Mouse (Mus musculus) olfactory bulb, adult 2 months (tissue): Measurements from ENCODE around the gene Plb1. TPM values are rescaled to one million over a fixed set of nuclear protein-coding genes. Genes with fewer than 3 reads are reported as not detected.
A peak's percentile ranks its signal among the peaks of the same experiment; 100 is the strongest.

Experiments used
- H3K27ac ChIP-seq: fragments of 200-500 bp; 2 replicates; pipeline ENCODE4 v1.5.1; 2012; ENCODE audit warnings: low read depth, low read length; ENCODE audit not compliant: insufficient read depth
- H3K4me1 ChIP-seq: fragments of 200-500 bp; 2 replicates; pipeline ENCODE4 v1.6.1; 2012; ENCODE audit warnings: low read length; ENCODE audit not compliant: control insufficient read depth, insufficient read depth
- H3K4me3 ChIP-seq: fragments of 200-500 bp; 2 replicates; pipeline ENCODE4 v1.5.1; 2012; ENCODE audit warnings: mild to moderate bottlenecking, low read depth, low read length, moderate library complexity; ENCODE audit not compliant: insufficient read depth
- CTCF ChIP-seq: fragments of 200-500 bp; IDR thresholded peaks from 2 replicates; pipeline ENCODE4 v1.5.1; 2012; ENCODE audit warnings: low read depth, mild to moderate bottlenecking, low read length, moderate library complexity; ENCODE audit not compliant: insufficient read depth
- POLR2A ChIP-seq: fragments of 200-500 bp; IDR thresholded peaks from 2 replicates; pipeline ENCODE4 v1.6.1; 2012; ENCODE audit warnings: mild to moderate bottlenecking, low read depth, low read length, moderate library complexity; ENCODE audit not compliant: insufficient read depth
- WGBS: fragments of 180-500 bp; shearing (Covaris S2); methylation state at CpG from one replicate; pipeline ENCODE4 v1.1.7; 2018; 5-methylcytosine and 5-hydroxymethylcytosine counted together
- polyA plus RNA-seq: library from polyadenylated mRNA; stranded (reverse); fragments of >200 nt; gene quantifications from 2 replicates; pipeline ENCODE4 v1.2.4, GENCODE M21; 2012; ENCODE audit warnings: low replicate concordance; ENCODE audit not compliant: missing spikeins, insufficient read depth, insufficient read length

The Plb1 gene
- polyA plus RNA-seq, 1 experiment = not detected

DNA sequence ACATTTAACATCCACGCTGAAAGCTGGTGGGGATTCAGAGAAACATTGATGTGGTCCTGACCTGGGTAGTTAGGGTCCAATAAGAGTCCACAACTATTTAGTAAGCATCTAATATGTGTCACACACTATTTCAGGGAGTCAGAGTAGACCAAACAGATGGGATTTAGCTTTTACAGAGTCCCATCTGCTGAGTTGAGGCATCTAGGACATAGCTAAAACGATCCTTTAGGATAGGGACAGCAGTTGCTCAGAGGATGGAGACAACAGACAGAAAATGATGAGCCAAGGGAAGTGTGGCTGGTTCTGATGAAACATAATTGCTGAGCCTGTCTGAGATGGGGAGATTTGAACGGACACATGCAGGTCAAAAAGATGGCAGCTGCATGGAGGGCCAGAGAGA, 106.3 kb downstream of the Plb1 start:
- WGBS = 85% methylated on average over 3 of the region's 3 CpGs
- TF ChIP-seq POLR2A (no peak), CTCF (no peak)
- Histone ChIP-seq H3K4me1 (peaks cover 11% of the 10 kb centered on the region), H3K27ac (no peak overlapping the region), H3K4me3 (no peak overlapping the region)

DNA sequence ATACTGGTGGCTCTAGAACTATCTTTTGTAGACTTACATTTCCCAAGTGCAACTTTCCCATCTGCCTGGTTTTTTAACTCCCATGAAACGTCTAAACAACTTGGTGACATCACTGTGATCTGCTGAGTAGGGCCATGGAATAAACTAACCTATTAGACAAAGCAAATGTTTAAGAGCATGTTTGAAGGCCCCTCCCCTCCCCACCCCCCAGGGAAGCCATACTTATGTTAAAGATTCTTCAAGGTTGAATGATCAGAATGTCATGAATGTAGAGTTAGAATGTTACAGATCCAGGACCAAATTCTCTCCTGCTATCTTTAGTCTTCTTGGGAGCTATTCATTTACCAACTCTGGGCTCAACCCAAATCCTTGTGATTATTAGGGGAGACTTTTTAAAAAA, 107.7 kb downstream of the Plb1 start:
- Histone ChIP-seq H3K4me3 (no peak overlapping the region), H3K4me1 (peaks cover 7% of the 10 kb centered on the region), H3K27ac (no peak overlapping the region)
- TF ChIP-seq CTCF = no peak
- no peak for TF ChIP-seq POLR2A
- WGBS = 58% methylated on average over 1 of the region's 1 CpGs

DNA sequence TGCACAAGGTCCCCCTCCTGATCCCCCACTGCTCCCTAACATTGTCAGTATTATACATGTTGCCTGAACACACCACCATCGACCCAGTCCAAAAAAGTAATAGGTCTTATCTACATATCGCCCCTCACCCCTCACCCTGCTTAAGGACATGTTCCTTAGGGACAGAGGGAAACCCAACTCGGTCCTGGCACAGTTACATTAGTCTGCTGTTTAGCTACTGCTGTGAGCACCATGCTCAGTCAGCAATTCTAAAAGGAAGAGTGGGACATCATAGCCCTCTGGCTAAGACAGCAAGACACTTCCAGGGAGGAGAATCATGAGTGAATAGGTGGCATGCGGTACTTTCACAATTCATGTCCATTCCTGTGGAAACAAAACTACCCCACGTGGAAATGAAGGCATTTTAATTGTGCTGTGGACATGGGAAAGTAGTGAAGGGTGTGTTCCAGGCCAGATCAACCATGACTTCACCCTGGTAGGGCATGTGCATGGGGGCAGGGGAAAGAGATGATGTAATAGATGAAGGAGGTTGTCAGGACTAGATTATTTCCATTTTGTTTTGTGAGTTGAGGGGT, 110.3 kb downstream of the Plb1 start:
- 74% methylated on average over 5 of the region's 5 CpGs for WGBS
- Histone ChIP-seq H3K4me3 (no peak overlapping the region), H3K4me1 (peaks cover 19% of the 10 kb centered on the region), H3K27ac (no peak overlapping the region)
- TF ChIP-seq POLR2A (no peak), CTCF (no peak)

DNA sequence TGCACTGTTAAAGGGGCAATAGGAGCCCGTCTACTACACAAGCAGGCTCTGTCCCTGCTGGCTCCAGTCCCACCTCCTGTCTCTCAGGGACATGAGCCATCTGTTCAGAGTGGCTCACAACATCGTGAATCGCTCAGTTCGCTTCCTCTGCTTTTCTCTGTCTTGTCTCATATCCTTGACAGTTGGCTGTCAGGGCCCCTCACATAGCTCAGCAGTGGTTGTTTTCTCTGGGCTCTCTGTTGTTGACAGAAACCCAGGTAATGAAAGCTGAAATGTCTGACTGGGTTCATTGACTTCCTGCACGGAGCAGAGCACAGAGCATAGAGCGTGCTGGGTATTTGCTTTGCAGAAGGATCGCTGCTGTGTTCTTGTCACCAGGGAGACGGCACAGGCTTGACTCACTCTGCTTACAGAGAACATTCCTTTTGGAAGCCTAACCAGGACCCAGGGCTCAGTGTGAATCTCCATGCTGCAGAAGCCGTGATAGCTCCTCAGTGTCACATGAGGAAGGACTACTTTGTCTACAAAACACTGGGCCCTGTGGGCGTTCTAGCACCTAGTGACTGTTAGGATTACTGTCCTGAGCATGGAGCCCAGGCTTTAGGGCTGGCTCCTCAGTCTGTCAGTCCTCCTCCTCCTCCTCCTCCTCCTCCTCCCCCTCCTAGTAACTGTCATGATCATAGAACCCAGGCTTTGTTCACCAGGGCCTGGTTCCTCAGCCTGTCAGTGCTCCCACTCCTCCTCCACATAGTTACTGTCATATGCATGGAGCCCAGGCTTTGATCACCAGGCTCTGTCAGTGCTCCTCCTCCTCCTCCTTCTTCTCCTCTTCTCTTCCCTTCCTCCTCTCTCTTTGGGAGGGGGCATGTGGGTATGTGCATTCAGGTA, 113.8 kb downstream of the Plb1 start:
- 21% methylated on average over 10 of the region's 10 CpGs for WGBS
- peaks cover 31% of the 10 kb centered on the region for H3K4me1 ChIP-seq
- no peak overlapping the region for H3K4me3 ChIP-seq
- TF ChIP-seq CTCF (no peak), POLR2A (no peak)
- H3K27ac ChIP-seq = peak overlapping the region; percentile 76

DNA sequence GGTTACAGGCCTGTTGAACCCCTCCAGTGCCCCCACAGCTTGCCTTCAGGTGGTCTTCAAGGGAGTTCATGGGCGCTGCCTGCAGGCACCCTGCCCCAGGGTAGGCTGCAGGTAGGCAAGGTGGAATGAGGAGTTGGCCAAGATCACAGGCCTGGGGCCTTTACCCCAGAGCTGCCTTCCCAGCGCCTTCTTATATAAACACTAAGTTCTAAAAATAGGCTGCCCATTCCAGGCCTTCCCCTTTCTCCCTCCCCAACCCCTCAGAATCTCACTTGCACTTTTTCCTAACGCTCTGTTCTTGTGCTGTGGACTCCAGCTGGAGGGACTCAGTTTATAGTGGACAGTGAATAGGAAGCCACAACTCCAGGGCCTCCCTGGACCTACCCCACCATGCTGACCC, 117.2 kb downstream of the Plb1 start:
- 65% methylated on average over 3 of the region's 3 CpGs for WGBS
- Histone ChIP-seq H3K4me3 (no peak overlapping the region), H3K27ac (peak overlapping the region; percentile 56; the same call in 1 of the 2 replicates), H3K4me1 (peaks cover 25% of the 10 kb centered on the region)
- TF ChIP-seq POLR2A (no peak), CTCF (no peak)

DNA sequence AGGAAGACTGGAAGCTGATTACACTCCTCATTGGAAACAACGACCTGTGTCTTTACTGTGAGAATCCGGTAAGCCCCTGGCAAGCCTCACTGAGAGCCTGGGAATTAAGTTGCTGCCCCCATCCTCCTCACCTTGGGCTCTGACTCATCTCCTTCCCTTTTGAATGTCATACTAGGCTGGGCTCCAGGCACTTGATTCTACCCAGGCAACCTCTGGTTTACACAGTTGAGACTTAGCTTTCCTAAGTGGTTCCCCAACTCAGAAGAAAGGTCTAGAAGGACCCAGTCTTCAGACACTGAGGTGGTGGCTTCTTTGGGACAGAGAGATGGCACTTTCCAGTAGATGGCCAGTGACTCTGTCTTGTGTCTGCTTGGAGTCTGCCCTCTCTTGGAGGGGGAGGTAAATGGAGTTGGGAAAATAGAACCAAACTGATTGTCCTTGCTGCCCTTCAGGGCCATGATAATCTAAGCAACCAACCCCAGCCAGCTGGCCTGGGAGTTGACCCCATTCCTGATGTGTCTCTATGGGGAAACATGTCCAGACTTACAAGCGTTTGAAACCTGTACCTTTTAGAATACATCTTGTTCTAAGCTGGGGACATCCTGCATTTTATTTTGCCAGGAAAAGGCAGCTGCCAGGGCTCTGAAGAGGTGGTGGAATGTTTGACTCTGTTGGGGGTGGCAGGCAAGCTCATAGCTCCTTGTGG, 118.2 kb downstream of the Plb1 start:
- no peak for TF ChIP-seq CTCF
- TF ChIP-seq POLR2A = no peak
- peaks cover 25% of the 10 kb centered on the region for H3K4me1 ChIP-seq
- 51% methylated on average over 3 of the region's 3 CpGs for WGBS
- H3K27ac ChIP-seq = no peak overlapping the region
- H3K4me3 ChIP-seq = no peak overlapping the region

DNA sequence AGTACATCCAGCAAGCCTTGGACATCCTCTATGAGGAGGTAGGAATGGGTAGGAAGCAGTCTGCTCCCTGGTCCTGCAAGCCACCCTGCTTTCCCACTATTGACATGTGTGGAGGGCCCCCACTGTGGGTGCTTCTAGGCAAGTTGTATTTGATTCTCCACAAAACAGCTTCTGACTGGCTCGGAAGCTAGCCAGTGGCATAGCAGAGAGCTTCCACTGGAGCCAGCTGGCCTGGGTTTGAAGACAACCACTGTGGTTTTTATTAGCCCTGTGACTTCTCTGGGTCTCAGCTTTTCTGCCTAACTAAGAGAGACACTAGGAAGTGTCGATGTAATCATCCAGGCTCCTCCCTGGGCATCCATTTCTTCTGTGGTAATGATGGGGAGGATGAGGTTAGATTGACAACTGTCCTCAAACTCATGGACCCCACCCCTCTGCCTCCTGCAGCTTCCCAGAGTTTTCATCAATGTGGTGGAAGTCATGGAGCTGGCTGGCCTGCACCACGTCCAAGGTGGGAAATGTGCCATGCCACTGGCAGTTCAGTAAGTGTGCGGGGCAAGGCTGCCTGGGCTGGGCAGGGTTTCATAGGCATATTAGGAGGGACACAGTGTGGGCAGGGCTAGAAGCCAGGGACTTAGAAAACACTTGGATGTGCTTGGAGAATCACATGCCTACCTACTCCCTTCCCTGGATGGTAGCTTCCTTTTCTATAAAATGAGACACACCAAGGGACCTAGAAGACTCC, 119.4 kb downstream of the Plb1 start:
- H3K4me3 ChIP-seq = no peak overlapping the region
- TF ChIP-seq CTCF (no peak), POLR2A (no peak)
- WGBS = 69% methylated on average over 4 of the region's 4 CpGs
- peaks cover 16% of the 10 kb centered on the region for H3K4me1 ChIP-seq
- no peak overlapping the region for H3K27ac ChIP-seq

DNA sequence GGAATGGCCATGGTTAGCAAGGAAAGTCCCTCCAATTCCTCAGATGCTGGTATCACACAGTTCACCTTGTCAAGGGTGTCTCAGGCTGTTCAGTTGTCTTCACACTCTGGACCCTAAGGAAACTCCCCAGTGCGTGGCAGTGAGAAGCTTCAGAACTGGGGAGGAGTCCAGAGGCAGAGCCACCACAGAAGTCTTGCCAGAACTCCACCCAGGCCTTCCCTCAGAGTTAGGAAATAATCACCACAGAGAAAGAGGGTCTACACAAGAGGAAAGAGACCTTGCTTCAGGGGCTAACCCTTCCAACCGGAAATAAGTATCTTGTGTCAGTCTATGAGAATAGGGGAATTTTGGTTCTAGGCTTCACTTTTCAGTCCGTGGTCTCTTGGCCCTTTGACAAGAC, 120.3 kb downstream of the Plb1 start:
- TF ChIP-seq POLR2A = no peak
- TF ChIP-seq CTCF = no peak

More for the DNA sequence above, 120.3 kb downstream of the Plb1 start:
- H3K4me3 ChIP-seq = no peak overlapping the region
- peaks cover 12% of the 10 kb centered on the region for H3K4me1 ChIP-seq
- H3K27ac ChIP-seq = no peak overlapping the region
- WGBS = 82% methylated on average over 3 of the region's 3 CpGs
